Mouse (Mus musculus) thymus, adult 2 months (tissue): ENCODE results near the gene Col13a1. TPM values are rescaled to one million over a fixed set of nuclear protein-coding genes. Genes with fewer than 3 reads are reported as not detected.

Source experiments
- DNase-seq: peaks from one replicate; pipeline ENCODE4 v3.0.0; 2021
- H3K27ac ChIP-seq: fragments of 200-500 bp; 2 replicates; pipeline ENCODE4 v1.5.1; 2012; ENCODE audit warnings: low read length, control low read depth; ENCODE audit not compliant: control insufficient read depth, insufficient read depth
- H3K27me3 ChIP-seq: fragments of 200-500 bp; 2 replicates; pipeline ENCODE4 v1.6.1; 2012; ENCODE audit warnings: mild to moderate bottlenecking, low read length, moderate library complexity, mixed read lengths; ENCODE audit not compliant: control insufficient read depth, insufficient read depth
- H3K36me3 ChIP-seq: fragments of 200-500 bp; 2 replicates; pipeline ENCODE4 v1.6.1; 2012; ENCODE audit warnings: mild to moderate bottlenecking, low read length, moderate library complexity; ENCODE audit not compliant: control insufficient read depth, insufficient read depth
- H3K4me1 ChIP-seq: fragments of 200-500 bp; replicated peaks from 2 replicates; pipeline ENCODE4 v1.6.1; 2012; ENCODE audit warnings: low read length; ENCODE audit not compliant: control insufficient read depth, insufficient read depth
- H3K4me3 ChIP-seq: fragments of 200-500 bp; 2 replicates; pipeline ENCODE4 v1.5.1; 2012; ENCODE audit warnings: mild to moderate bottlenecking, low read length, control low read depth, moderate library complexity; ENCODE audit not compliant: control insufficient read depth, insufficient read depth
- CTCF ChIP-seq: fragments of 200-500 bp; IDR thresholded peaks from 2 replicates; pipeline ENCODE4 v1.5.1; 2012; ENCODE audit warnings: mild to moderate bottlenecking, control low read depth, low read length, moderate library complexity, borderline replicate concordance; ENCODE audit not compliant: control insufficient read depth, poor library complexity, insufficient read depth; ENCODE audit errors: extremely low read depth
- POLR2A ChIP-seq: fragments of 200-500 bp; IDR thresholded peaks from 2 replicates; pipeline ENCODE4 v1.6.1; 2012; ENCODE audit warnings: mild to moderate bottlenecking, low read length, control low read depth, moderate library complexity; ENCODE audit not compliant: control insufficient read depth, poor library complexity, insufficient read depth; ENCODE audit errors: extremely low read depth
- WGBS: fragments of 180-500 bp; shearing (Covaris S2); methylation state at CpG from one replicate; pipeline ENCODE4 v1.1.7; 2018; 5-methylcytosine and 5-hydroxymethylcytosine counted together
- polyA plus RNA-seq: library from polyadenylated mRNA; depleted of rRNA; stranded (reverse); fragments of >200 nt; gene quantifications from 2 replicates; pipeline ENCODE4 v1.2.3, GENCODE M21; 2012

Gene Col13a1
- polyA plus RNA-seq, 1 experiment = 0.13 TPM

DNA sequence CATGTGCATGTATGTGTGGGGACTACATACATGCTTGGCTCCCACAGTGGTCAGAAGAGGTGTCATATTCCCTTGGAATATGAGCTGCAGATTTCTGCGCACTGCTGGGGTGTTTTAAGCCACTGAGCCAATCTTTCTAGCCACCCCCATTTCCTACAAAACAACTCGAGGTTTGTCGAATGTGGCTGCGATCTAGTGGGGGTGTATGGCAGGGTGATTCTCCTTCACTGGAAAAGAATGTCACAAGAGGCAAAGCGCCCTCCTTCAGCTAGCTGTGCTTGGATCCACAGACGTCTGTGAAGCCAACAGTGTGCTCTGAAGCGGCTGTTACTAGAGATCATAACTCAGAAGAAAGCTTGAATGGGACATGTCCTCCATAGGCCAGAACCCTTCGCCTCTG is 141.6 kb downstream of the Col13a1 start:
- TF ChIP-seq CTCF = no peak
- no peak for TF ChIP-seq POLR2A
- H3K36me3 ChIP-seq = no peaks in the 10 kb centered on the region
- H3K4me1 ChIP-seq = no peaks in the 10 kb centered on the region
- H3K27ac ChIP-seq = no peak overlapping the region
- H3K27me3 ChIP-seq = no peaks in the 10 kb centered on the region
- 74% methylated on average over 8 of the region's 8 CpGs for WGBS
- H3K4me3 ChIP-seq = no peak overlapping the region
- DNase-seq = no peak

DNA sequence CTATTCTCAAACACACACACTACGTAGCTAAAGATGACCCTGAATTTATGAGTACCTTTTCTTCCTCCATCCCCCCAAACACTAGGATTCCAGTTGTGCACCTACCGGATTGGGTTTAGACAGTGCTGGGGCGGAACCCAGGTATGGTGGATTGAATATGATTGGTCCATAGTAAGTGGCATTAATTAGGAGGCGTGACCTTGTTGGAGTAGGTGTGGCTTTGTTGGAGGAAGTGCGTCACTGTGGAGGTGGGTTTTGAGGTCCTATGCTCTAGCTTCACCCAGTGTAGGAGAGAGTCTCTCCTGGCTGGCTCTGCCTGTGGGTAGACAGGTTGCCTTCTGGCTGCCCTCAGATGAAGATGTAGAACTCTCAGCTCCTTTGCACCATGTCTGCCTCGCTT is 144.6 kb downstream of the Col13a1 start:
- no peaks in the 10 kb centered on the region for H3K36me3 ChIP-seq
- no peak for DNase-seq
- no peak overlapping the region for H3K27ac ChIP-seq
- H3K27me3 ChIP-seq = no peaks in the 10 kb centered on the region
- no peak overlapping the region for H3K4me3 ChIP-seq
- no peaks in the 10 kb centered on the region for H3K4me1 ChIP-seq
- WGBS = 92% methylated on average over 6 of the region's 6 CpGs
- TF ChIP-seq POLR2A = no peak
- TF ChIP-seq CTCF = no peak

DNA sequence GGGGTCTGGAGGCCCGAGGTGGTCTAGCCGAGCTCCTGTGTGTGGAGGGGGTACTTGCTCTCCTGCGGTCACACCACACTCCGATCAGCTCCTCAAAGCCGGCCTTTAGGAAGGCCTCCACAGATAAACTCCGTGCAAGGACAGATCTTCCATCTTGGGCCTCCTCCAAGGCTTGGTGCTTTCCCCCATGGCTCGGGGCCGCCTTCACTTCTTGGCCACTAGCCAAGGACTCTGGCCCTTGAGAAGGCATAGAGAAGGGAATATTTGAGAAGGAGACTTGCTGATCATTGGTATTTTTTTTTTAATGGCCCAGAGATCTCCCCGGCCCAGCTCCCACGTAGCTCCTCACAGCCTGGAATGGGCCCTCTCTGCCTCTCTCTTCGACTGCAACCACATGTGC is 146.2 kb downstream of the Col13a1 start:
- Histone ChIP-seq H3K27ac (no peak overlapping the region), H3K27me3 (no peaks in the 10 kb centered on the region), H3K4me1 (no peaks in the 10 kb centered on the region), H3K4me3 (no peak overlapping the region), H3K36me3 (no peaks in the 10 kb centered on the region)
- TF ChIP-seq CTCF (no peak), POLR2A (no peak)
- no peak for DNase-seq
- WGBS = 81% methylated on average over 11 of the region's 11 CpGs

DNA sequence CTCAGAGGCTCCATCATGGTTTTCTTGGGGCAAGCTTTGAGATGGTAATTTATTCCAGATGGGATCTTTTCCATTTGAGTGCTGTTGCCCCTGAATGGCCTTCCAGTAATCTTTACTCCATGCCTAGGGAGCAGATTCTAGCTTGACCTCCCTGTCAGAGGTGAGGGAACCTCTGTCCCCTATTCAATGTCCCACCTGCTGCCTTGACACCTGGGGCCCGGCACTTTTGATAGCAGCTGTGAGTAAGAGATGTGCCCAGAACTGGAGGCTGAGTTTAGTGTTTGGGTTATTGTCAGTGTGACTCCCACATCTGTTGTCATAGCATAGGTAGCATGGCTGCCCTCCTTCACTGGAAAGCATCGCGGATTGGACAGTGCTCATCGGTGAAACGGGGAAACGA is 147.2 kb downstream of the Col13a1 start:
- TF ChIP-seq CTCF (no peak), POLR2A (no peak)
- WGBS = 97% methylated on average over 6 of the region's 6 CpGs
- no peak overlapping the region for H3K4me3 ChIP-seq
- DNase-seq = no peak
- no peaks in the 10 kb centered on the region for H3K4me1 ChIP-seq
- no peak overlapping the region for H3K27ac ChIP-seq
- no peaks in the 10 kb centered on the region for H3K36me3 ChIP-seq
- no peaks in the 10 kb centered on the region for H3K27me3 ChIP-seq

DNA sequence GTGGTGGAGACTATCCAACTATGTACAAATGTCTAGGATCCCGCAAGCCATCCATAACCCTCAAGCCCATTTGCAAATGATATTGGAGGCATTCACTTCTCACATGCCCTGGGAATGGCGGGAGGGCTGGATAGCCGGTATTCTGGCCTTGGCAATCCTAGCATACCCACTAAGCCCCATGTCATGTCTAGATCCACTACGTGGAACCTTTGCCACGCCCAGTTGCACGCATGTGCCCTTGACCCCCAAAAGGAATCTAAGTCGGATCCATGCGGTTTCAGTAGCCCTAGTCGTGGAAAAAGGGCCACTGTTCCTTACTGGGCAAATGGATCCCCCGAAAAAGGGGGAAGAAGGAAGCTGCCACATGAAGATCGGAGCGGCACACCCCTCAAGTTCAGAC is 147.7 kb downstream of the Col13a1 start:
- no peak for DNase-seq
- no peak overlapping the region for H3K4me3 ChIP-seq
- H3K27me3 ChIP-seq = no peaks in the 10 kb centered on the region
- H3K4me1 ChIP-seq = no peaks in the 10 kb centered on the region
- 91% methylated on average over 12 of the region's 12 CpGs for WGBS
- TF ChIP-seq POLR2A (no peak), CTCF (no peak)
- no peak overlapping the region for H3K27ac ChIP-seq
- no peaks in the 10 kb centered on the region for H3K36me3 ChIP-seq

DNA sequence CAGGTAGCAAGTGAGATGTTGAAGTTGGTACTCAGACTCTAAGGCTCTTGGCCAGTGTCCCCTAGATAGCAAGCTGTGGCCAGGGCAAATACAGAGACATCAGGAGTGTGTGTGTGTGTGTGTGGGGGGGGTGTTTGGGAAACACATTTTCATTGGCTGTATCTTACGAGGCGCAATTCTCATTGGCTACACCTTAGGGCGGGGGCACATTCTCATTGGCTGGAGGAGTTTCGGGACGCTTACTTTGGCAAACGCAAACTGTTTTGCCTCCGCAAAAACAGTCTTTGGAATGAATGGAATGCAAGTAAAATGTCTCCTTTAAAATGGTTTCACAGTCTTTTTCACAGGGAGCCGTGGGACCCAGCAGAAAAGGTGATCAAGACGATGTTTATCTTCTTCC is 148.1 kb downstream of the Col13a1 start:
- Histone ChIP-seq H3K4me1 (no peaks in the 10 kb centered on the region), H3K36me3 (no peaks in the 10 kb centered on the region), H3K4me3 (no peak overlapping the region), H3K27ac (no peak overlapping the region), H3K27me3 (no peaks in the 10 kb centered on the region)
- no peak for TF ChIP-seq POLR2A
- TF ChIP-seq CTCF = no peak
- no peak for DNase-seq
- WGBS = 85% methylated on average over 9 of the region's 9 CpGs

DNA sequence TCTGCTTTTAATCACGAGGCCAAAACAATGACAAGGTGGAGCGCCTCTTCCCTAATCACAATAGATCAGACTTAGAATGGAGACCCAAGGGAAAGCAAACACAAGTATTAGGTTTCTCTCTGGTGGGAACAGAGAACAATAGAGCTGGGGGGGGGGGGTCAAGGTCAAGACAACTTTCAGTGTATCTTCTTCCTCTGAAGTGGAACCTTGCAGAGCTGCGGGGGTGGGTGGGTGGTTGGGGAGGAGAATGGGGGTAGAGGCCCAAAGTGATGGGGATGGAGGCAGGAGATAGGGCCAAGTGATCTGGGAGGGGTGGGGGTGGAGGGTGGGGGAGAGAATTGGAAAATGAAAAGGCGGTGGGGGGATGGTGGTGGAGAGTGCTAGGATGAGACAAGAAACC is 149.9 kb downstream of the Col13a1 start:
- 82% methylated on average over 4 of the region's 4 CpGs for WGBS

More for the DNA sequence above, 149.9 kb downstream of the Col13a1 start:
- no peak for TF ChIP-seq POLR2A
- no peak for TF ChIP-seq CTCF
- no peak overlapping the region for H3K27ac ChIP-seq
- no peaks in the 10 kb centered on the region for H3K4me1 ChIP-seq
- no peak overlapping the region for H3K4me3 ChIP-seq
- H3K27me3 ChIP-seq = no peaks in the 10 kb centered on the region
- H3K36me3 ChIP-seq = no peaks in the 10 kb centered on the region
- DNase-seq = no peak
